Mouse (Mus musculus): Measurements from ENCODE around the gene Ncl.
A peak's percentile ranks its signal among the peaks of the same experiment; 100 is the strongest.
"Not testable (repeated sequence)": the region's sequence is repeated elsewhere in the genome, so short reads cannot be mapped to it uniquely, and the experiment has no call there.

The Ncl gene

GRCm38 (mm10) chr1:86358229-86358905 is 833 bp downstream of the Ncl start:
- DNase-seq = no peak

DNA sequence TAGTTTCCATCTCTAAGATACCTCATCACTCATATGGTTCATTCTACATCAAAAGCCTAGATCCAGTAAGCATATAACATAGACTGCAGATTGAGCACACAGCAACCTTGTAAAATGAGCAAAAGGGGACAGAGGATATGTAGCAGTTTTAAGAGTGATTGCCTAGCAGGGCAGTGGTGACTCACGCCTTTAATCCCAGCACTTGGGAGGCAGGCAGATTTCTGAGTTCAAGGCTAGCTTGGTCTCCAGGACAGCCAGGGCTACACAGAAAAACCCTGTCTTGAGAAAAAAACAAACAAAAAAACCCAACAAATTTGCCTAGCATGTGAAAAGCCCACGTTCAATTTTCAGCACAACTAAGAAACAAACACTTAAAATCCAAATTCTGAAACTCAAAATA is 5.0 kb downstream of the Ncl start:
- no peak for DNase-seq

GRCm38 (mm10) chr1:86350576-86350975 is 8.6 kb downstream of the Ncl start:
- DNase-seq = no peak

DNA sequence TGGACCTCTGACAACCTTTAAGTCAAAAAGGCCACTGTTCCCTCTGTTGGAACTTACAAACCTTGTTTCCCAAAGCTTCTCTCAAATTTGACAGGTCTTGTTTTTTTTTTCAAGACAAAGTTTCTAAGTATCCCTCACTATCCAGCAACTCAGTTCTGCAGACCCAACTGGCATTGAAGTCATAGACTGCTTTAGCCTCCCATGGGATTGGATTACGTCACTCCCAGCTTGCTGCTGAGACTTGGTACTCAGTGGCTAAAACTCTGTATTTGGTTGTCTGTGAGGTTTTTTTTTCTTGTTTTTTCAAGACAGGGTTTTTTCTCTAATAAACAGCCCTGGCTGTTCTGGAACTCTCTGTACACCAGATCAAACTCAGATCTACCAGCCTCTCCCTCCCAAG is 9.5 kb downstream of the Ncl start:
- no peak for DNase-seq

- no peak for DNase-seq
Observed at GRCm38 (mm10) chr1:86349201-86349600, 10.0 kb downstream of the Ncl start.

DNA sequence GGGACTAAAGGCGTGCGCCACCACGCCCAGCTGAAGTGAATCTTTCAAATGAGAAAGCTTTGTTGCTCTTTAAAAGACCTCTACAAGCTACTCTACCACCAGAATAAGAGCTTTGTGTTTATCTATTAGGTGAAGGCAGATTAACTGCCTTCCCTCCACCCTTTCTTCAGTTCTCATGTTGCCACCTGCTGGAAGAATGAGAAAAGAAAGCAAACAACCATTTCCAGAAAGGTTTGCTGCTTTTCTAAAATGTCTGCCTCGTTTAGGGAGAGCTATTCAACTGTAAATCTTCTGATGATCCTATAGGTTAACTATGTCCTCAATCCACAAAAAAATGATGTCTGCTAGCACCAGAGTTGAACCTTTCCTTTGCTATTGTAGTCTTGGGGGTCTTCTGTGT is 10.4 kb downstream of the Ncl start:
- no peak for DNase-seq

DNA sequence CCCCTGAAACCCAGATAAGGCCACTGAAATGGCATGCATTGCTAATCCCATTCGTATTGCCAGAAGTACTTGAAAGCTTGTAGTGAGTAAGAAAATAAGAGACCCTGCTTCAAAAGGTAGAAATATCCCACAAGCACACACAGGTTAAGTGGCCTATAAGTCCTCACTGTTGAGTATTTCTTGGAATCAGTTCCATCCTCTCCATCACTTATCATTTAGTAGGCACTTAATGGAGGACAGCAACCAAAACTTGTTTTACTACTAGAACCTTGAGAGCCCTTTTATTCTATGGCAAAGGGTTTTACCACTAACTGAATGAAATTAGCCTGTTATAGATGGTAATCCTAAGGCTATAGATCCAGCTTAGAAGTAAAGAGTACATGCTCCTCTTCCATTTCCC is 11.1 kb downstream of the Ncl start:
- no peak for DNase-seq

- no peak for DNase-seq
Observed at GRCm38 (mm10) chr1:86347716-86348045, 11.5 kb downstream of the Ncl start.

- no peak for DNase-seq
Observed at GRCm38 (mm10) chr1:86346851-86347715, 12.1 kb downstream of the Ncl start.

DNA sequence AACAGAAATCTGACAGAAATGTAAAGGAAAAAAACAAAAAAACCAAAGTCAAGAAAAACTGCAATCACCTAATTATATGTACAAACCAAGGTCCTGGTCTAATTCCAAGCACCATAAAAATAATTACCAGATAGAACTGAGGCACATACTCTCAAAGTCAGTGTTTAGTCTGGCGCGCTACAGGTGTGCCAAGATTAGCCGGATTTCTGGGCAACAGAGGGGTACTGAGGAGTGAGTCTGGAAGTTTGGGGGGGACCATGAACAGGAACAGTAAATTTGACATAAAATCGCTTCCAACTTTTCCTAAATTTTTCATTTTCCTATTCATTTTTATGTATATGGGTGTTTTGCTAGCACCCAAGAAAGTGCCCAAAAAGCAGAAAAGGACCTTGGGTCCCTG is 13.2 kb downstream of the Ncl start:
- DNase-seq = no peak

DNA sequence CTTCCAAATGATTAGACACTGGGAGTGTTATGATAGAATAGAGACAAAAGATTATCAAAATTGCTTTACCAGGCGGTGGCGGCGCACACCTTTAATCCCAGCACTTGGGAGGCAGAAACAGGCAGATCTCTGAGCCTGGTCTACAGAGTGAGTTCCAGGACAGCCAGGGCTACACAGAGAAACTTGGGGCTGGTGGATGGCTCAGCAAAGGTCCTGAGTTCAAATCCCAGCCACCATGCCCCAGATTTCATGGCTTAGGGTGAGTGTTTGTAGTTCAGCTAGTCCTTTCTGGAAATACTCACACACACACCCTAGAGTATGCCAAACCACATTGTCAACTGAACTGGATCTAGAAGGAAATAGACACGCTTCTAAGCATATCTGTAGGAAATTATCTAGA is 14.1 kb downstream of the Ncl start:
- no peak for DNase-seq

- no peak for DNase-seq
Observed at GRCm38 (mm10) chr1:86343969-86344861, 15.0 kb downstream of the Ncl start.

DNA sequence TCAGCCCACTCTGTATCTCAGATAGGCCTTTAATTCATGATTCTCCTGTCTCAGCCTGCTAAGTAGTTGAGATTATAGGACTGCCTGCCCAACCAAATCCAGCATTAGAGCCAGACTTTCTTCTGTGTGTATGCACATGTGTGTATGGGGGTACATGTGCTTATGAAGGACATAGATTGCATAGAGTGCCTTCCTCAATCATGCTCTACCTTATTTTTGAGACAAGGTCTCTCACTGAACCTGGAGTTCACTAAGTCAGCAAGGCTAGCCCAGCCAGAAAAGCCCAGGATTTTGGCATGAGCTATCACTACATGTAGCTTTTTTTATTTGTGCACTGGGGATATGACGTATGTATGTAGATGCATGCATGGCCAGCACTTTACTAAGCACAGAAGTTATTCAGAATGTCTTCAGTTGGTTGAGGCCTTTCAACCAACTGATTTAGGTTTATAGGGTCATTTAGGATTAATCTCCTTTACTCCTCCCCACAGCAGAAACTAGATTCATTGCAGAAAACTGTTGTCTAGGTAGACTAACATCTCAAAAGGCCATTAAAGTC is 16.0 kb downstream of the Ncl start:
- no peak for DNase-seq

GRCm38 (mm10) chr1:86342371-86342770 is 16.8 kb downstream of the Ncl start:
- DNase-seq = no peak

- not testable (repeated sequence) for DNase-seq
Observed at GRCm38 (mm10) chr1:86341096-86341495, 18.1 kb downstream of the Ncl start.

DNA sequence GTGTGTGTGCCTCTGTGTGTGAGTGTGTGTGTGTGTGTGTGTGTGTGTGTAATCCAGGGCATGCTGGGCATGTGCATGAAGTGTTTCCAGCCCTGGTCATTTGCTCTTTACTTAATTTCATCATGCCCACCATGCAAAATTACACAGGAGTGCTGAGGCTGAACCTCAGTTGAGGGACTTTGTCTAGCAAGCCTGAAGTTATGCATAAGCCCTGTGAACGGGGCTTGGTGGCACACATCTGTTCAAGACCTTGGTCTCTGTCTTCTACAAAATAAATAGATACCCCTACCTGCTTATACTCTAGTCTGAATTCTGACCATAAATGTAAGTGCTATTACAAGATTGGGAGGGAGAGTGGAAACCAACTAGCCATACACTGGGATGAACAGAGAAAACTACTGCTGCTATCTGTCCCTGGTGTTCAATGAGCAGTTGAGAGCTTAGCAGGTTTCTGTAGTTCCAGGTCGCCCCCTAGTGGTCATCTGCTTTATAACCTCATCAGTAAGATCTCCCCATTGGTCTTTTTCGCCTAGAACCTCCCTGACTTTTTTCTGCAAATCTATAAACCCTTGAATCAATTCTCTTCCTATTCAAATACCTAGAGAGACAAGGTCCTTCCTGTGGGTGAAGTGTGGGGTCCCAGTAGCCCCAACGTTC is 19.9 kb downstream of the Ncl start:
- DNase-seq = peak; percentile 70 to 85

- no peak for DNase-seq
Observed at GRCm38 (mm10) chr1:86336330-86336729, 22.9 kb downstream of the Ncl start.

GRCm38 (mm10) chr1:86320822-86321413 is 38.3 kb downstream of the Ncl start:
- DNase-seq = no peak

DNA sequence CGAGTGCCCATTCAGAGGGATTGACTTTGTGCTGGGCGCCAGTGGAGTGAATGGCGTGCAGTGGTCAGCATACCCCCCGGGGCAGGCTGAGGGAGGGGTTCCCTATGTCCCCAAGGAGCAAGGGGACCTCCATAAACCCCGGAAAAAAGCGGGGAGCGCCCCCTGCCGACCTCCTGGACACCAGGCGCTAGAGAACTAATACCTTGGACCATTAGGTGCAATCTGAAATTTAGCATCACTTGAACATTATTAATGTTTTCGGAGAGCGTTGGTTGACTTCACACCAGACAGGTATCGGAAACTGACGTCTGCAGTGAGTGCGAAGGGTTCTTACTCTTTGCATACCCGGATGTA is 45.5 kb downstream of the Ncl start:
- peak in 1 of 2 experiments; percentile 57 for DNase-seq

- DNase-seq = no peak
Observed at GRCm38 (mm10) chr1:86313096-86313771, 46.0 kb downstream of the Ncl start.

- DNase-seq = no peak
Observed at GRCm38 (mm10) chr1:86312269-86312668, 46.9 kb downstream of the Ncl start.

All from kidney, adult 8-10 months (tissue).